Mouse (Mus musculus) small intestine, adult 2 months (tissue): ENCODE data around the gene Pi16. TPM values are rescaled to one million over a fixed set of nuclear protein-coding genes. Genes with fewer than 3 reads are reported as not detected.

Experiments used
- H3K27ac ChIP-seq: fragments of 200-500 bp; 2 replicates; pipeline ENCODE4 v1.5.1; 2012; ENCODE audit warnings: low read depth, low read length, control low read depth, inconsistent platforms; ENCODE audit not compliant: insufficient read depth
- H3K27me3 ChIP-seq: fragments of 200-500 bp; 2 replicates; pipeline ENCODE4 v1.6.1; 2012; ENCODE audit warnings: mild to moderate bottlenecking, moderate library complexity, low read length, inconsistent platforms; ENCODE audit not compliant: control insufficient read depth, insufficient read depth
- H3K36me3 ChIP-seq: fragments of 200-500 bp; 2 replicates; pipeline ENCODE4 v1.6.1; 2012; ENCODE audit warnings: mild to moderate bottlenecking, low read length, control low read depth, inconsistent platforms; ENCODE audit not compliant: control insufficient read depth, insufficient read depth
- H3K4me1 ChIP-seq: fragments of 200-500 bp; 2 replicates; pipeline ENCODE4 v1.6.1; 2012; ENCODE audit warnings: low read length, inconsistent platforms, mixed read lengths; ENCODE audit not compliant: control insufficient read depth, insufficient read depth, insufficient read length
- H3K4me3 ChIP-seq: fragments of 200-500 bp; 2 replicates; pipeline ENCODE4 v1.5.1; 2012; ENCODE audit warnings: low read depth, mild to moderate bottlenecking, control low read depth, inconsistent platforms, low read length, moderate library complexity
- CTCF ChIP-seq: fragments of 200-500 bp; IDR thresholded peaks from 2 replicates; pipeline ENCODE4 v1.5.1; 2012; ENCODE audit warnings: low read depth, mild to moderate bottlenecking, control low read depth, inconsistent platforms, low read length, moderate library complexity, mixed read lengths; ENCODE audit not compliant: insufficient replicate concordance, insufficient read length; ENCODE audit errors: extremely low read depth
- POLR2A ChIP-seq: fragments of 200-500 bp; IDR thresholded peaks from 2 replicates; pipeline ENCODE4 v1.6.1; 2012; ENCODE audit warnings: low read depth, mild to moderate bottlenecking, control low read depth, inconsistent platforms, low read length, moderate library complexity
- WGBS: fragments of 180-500 bp; shearing (Covaris S2); methylation state at CpG from one replicate; pipeline ENCODE4 v1.1.7; 2018; 5-methylcytosine and 5-hydroxymethylcytosine counted together
- polyA plus RNA-seq: library from polyadenylated mRNA; depleted of rRNA; stranded (reverse); fragments of >200 nt; gene quantifications from 2 replicates; pipeline ENCODE4 v1.2.3, GENCODE M21; 2012

Gene Pi16
- polyA plus RNA-seq, 1 experiment, result 1.6 TPM

- TF ChIP-seq POLR2A, result no peak
- TF ChIP-seq CTCF, result no peak; the same call in 1 of the 2 replicates
- H3K27ac ChIP-seq, result no peak overlapping the region
- H3K4me1 ChIP-seq, result peaks cover 3% of the 10 kb centered on the region
- H3K36me3 ChIP-seq, result peaks cover 42% of the 10 kb centered on the region
- H3K4me3 ChIP-seq, result no peak overlapping the region
- 50% methylated on average over 9 of the region's 9 CpGs for WGBS
- H3K27me3 ChIP-seq, result no peaks in the 10 kb centered on the region
These were observed 24.1 kb downstream of the Pi16 start for GRCm38 (mm10) chr17:29341591-29342003.

DNA sequence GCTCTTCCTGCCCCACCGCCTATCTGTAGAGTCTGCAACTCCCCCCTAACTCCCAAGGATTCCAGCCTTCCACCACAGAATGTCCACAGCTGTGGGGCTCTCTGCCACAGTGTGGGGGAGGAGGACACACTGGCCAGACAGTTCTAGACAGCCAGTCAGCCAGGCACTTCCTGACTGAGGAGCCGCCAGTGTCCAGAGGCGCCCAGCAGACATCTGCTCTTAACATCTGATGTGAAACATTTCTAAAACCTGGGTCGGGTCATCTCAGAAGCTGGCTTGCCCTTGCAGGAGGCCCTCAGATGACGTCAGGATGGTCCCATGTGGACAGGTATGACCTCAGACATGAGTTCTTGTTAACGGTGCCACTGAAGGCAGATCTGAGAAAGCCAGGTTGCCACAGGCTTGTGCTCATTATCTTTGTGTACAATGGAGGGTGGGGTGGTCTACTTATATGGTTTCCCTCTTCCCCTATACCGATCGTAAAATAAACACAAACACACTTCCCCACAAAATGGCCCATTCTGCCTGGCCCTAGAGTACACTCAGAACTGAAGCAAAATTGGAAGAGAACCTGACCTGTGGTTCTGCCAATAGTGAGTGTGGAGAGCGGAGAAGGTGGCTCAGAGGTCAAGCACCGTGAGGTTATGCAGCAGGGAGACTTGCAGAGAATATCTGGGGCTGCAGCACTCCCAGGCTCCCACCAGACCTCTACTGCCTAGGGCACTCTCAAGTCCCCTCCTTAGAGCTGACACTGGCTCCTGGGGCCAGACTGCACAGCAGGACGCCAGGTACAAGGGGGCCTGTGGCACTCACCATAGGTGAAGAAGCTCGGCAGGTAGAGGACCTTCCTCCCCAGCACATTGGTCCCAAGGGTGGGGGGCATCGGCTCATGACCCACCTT, 24.8 kb downstream of the Pi16 start:
- Histone ChIP-seq H3K36me3 (peaks cover 35% of the 10 kb centered on the region), H3K27ac (no peak overlapping the region), H3K4me3 (no peak overlapping the region), H3K4me1 (peaks cover 6% of the 10 kb centered on the region), H3K27me3 (no peaks in the 10 kb centered on the region)
- WGBS, result 63% methylated on average over 13 of the region's 13 CpGs
- TF ChIP-seq CTCF, result no peak
- no peak for TF ChIP-seq POLR2A

GRCm38 (mm10) chr17:29343241-29343640, 25.8 kb downstream of the Pi16 start:
- TF ChIP-seq POLR2A, result no peak
- TF ChIP-seq CTCF, result no peak
- 81% methylated on average over 5 of the region's 5 CpGs for WGBS
- H3K4me1 ChIP-seq, result peaks cover 9% of the 10 kb centered on the region
- H3K36me3 ChIP-seq, result peaks cover 28% of the 10 kb centered on the region
- no peak overlapping the region for H3K27ac ChIP-seq
- no peaks in the 10 kb centered on the region for H3K27me3 ChIP-seq
- H3K4me3 ChIP-seq, result no peak overlapping the region

DNA sequence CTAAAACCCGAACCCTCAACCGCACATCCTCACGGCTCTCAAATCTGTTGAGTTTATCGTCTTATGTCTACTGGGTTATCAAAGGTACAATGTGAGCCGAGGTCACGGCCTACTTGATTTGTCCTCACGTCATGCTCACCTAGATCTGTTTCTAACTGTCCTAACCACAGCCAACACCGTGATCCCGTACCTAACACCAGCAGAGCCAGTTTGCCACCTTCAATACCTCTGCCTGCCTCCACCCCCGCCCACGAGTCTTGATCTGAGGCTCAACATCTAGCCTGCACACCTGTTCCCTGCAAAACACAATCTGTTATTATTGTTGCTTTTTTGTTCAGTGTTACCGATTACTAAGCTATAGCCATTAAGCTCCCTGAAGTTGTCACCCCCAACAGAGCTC, 27.8 kb downstream of the Pi16 start:
- WGBS, result 94% methylated on average over 12 of the region's 12 CpGs
- Histone ChIP-seq H3K4me1 (peaks cover 18% of the 10 kb centered on the region), H3K27me3 (no peaks in the 10 kb centered on the region), H3K27ac (no peak overlapping the region), H3K4me3 (no peak overlapping the region), H3K36me3 (peaks cover 8% of the 10 kb centered on the region)
- no peak for TF ChIP-seq CTCF
- no peak for TF ChIP-seq POLR2A

GRCm38 (mm10) chr17:29346496-29347125, 29.1 kb downstream of the Pi16 start:
- peaks cover 18% of the 10 kb centered on the region for H3K4me1 ChIP-seq
- peaks cover 6% of the 10 kb centered on the region for H3K36me3 ChIP-seq
- no peak for TF ChIP-seq POLR2A
- no peak for TF ChIP-seq CTCF
- H3K27ac ChIP-seq, result no peak overlapping the region
- H3K27me3 ChIP-seq, result no peaks in the 10 kb centered on the region
- H3K4me3 ChIP-seq, result peak overlapping the region; percentile 87
- WGBS, result 6% methylated on average over 11 of the region's 11 CpGs

GRCm38 (mm10) chr17:29347126-29347644, 29.7 kb downstream of the Pi16 start:
- TF ChIP-seq CTCF (no peak), POLR2A (no peak)
- WGBS, result 2% methylated on average over 43 of the region's 45 CpGs
- H3K27ac ChIP-seq, result no peak overlapping the region

GRCm38 (mm10) chr17:29347645-29348256, 30.3 kb downstream of the Pi16 start, which contains the start of gene Mtch1:
TSS of gene Mtch1 (minus strand) at chr17:29347934.
- Histone ChIP-seq H3K4me3 (peak within 1 kb of the TSS; percentile 87), H3K27ac (peak within 1 kb of the TSS; percentile 80), H3K27me3 (no peaks in the 10 kb centered on the region), H3K4me1 (peaks cover 18% of the 10 kb centered on the region), H3K36me3 (peaks cover 6% of the 10 kb centered on the region)
- TF ChIP-seq CTCF (no peak), POLR2A (peak; percentile 77)
- WGBS, result under 1% methylated on average over 53 of the region's 53 CpGs

More at GRCm38 (mm10) chr17:29347126-29347644, 29.7 kb downstream of the Pi16 start:
- Histone ChIP-seq H3K4me1 (peaks cover 18% of the 10 kb centered on the region), H3K4me3 (peak overlapping the region; percentile 87), H3K36me3 (peaks cover 6% of the 10 kb centered on the region), H3K27me3 (no peaks in the 10 kb centered on the region)
